Mouse (Mus musculus) layer of hippocampus, adult 11-12 months (tissue): Measurements from ENCODE around the gene Pik3cg.
"Not testable (repeated sequence)": the region's sequence is repeated elsewhere in the genome, so short reads cannot be mapped to it uniquely, and the experiment has no call there.

ENCODE experiments used
- DNase-seq: peaks from one replicate; pipeline ENCODE4 v3.0.0; 2022; ENCODE audit warnings: low spot score

Gene Pik3cg

GRCm38 (mm10) chr12:32207948-32208891 is at the start of gene Pik3cg:
Gene Pik3cg, minus strand, starts transcription at chr12:32208659.
- no peak for DNase-seq

DNA sequence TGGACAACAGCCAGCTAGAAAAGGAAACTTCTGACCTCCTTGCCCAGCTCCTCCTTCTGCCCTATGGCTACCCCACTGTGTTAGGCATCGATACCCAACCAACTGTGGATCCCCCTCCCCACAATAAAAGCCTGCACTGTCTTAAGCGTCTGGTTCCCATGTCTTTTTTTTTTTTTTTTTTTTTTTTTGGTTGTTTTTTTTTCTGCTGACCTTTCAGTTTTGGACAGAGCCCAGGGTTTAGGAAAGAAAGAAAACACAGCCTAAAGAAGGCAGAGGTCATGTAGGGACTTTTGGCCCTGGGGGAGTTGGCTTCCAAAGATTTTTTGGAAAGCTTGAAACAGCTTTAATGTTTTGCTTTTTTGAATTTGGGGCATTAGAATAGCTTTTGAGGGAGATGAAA is 40.0 kb upstream of the Pik3cg start:
- DNase-seq, result no peak

DNA sequence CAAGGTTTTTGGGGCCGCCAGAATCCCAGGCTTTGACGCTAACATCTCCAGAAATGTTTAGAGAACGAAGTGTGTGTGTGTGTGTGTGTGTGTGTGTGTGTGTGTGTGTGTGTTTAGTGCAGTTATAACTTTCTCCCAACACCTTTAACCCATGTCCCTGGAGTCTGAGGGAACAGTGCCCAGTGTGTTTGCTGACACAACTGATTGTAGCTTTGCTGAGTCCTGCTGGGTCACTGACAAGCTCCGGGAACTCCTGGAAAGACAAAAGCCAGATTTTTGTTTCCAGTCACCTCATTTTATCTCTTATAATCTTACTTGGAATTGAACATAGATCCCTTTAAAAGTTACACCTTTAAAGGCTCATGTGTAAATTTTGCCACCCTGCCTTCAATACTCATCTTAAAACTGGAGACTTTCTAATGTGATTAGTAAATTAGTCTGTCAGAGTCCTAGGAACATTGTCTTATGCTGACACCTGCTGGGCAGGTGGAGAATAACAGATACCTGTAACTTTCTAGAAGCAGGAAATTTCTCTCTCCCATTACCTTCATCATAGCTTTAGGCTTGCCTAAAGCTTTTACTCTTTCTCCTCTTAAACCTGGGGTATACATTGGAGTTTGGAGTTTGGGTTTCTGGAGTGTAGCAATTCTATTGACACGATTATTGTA is 37.2 kb upstream of the Pik3cg start:
- peak; percentile 29 for DNase-seq

GRCm38 (mm10) chr12:32243586-32243985 is 35.1 kb upstream of the Pik3cg start:
- DNase-seq, result no peak

- DNase-seq, result not testable (repeated sequence)
These were observed 30.7 kb upstream of the Pik3cg start for GRCm38 (mm10) chr12:32239134-32239533.

DNA sequence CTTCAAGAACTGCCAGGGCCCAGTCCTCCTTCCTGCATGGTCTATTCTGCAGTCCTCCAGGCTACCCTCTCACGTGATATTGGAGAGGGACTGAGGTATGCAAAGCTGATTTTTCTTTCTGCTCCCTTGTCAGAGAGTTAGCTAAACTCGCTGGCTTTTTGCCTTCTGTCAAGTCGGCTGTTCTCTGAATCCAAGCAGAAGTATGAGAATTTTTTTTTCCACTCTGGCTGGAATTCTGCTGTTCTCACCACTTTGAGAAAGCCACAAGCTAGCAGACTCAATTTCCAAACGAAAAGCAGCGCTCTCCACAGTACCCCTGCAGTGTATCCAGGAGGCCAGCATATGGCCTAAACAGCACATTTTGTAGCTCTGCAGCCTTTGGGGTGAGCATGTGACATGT is 30.0 kb upstream of the Pik3cg start:
- peak; percentile 16 for DNase-seq

GRCm38 (mm10) chr12:32237839-32238238 is 29.4 kb upstream of the Pik3cg start:
- no peak for DNase-seq

- no peak for DNase-seq
These were observed 28.7 kb upstream of the Pik3cg start for GRCm38 (mm10) chr12:32237139-32237538.

DNA sequence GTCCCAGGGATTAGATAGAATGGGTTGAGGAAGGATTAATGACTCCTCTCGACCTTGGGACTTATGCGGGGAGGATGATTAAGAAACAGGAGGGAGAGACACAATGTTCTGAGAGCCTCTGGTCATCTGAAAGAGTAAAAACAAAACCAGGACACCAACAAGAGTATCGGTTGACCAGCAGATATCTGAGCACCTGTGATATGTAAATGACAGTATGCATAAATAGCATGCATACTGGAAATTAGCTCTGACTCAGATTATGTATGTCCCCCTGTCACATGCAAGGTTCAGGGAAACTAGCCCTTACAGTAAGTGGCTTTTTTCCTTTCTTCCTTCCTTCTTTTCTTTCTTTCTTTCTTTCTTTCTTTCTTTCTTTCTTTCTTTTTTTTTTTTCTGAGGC is 28.0 kb upstream of the Pik3cg start:
- DNase-seq, result no peak

DNA sequence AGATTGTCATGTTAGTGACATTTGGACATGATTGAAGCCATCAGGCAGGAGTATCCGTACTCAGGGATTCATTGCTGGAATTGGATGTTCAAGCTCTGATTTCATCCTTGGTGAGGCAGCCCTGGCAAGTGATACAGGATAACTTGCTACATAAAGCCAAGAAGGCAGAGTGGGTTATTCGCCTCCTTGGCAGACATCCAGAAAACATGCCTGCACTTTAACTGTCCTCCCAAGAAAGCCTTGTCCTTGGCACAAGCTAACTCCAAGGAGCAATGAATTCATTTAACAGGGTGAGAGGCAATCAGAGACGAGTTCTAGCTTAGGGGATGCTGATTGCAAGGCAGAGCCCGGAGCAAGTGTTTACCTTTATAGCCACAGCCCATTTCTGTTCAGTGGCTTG is 25.4 kb upstream of the Pik3cg start:
- DNase-seq, result no peak

DNA sequence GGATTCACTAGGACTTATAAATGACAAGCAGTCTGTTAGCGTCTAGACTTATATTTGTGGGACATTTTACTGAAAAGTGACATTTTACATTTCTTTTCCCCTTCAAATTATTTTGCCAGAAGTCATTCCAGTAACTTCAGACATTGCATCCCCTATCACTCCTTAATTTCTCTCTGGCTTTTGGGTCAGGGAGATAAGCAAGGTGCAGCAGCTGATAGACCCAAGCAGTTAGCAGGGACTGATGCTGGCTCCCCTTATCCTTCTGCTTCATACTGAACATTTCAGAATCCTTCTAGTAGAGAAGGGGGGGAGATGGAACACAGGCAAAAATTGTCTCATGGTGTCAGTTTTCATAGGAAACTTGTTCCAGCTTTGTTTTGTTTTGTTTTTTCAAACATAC is 22.9 kb upstream of the Pik3cg start:
- no peak for DNase-seq

- no peak for DNase-seq
These were observed 15.2 kb upstream of the Pik3cg start for GRCm38 (mm10) chr12:32223629-32224028.

DNA sequence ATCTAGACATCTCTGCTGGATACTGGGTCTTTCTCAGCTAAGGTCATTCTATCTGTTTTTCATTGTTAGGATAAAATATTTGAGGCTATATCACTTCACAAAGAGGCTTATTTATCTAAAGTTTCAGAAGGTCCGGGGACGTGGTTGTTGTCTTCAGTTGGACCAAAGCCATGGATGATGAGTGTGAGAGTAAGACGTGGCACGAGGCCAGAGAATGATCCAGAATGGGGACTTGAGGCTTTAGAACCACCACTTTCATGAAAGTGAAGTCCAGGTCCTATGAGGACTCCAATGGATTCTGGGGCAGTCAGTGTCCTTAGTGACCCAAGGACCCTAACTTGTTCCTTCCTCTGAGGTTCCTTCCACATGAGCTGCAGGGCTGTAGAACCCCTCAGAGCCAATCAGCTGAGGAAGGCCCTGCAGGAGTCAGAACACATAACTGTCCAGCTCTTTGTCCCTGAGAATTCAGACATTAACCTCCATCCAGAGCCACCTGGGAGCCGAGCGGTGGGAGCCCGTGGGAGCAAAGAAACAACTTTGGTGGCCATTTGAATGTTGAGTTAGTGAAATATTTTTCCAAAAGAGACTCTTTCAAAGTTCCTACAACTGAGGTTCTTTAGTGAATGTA is 14.4 kb upstream of the Pik3cg start:
- no peak for DNase-seq

DNA sequence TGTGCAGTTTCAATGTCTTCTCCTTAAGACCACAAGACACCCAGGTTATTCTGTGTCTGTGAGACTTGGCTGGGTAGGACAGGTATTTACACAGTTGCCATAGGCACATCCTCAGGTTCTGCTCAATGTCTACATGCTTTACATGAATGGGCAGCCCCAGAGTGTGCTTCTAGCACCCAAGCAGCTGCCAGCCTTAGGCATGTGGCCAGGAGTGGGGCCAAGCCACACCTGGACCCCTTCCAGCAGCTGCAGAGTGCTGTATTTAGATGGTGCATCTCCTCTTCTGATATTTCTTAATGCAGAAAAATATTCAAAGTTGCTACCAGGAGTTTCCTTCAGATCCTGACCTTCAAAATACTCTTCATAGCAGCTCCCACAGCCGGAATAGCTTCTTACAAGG is 11.9 kb upstream of the Pik3cg start:
- DNase-seq, result no peak

GRCm38 (mm10) chr12:32215143-32215542 is 6.7 kb upstream of the Pik3cg start:
- DNase-seq, result no peak

GRCm38 (mm10) chr12:32212702-32213101 is 4.2 kb upstream of the Pik3cg start:
- DNase-seq, result no peak

- DNase-seq, result no peak
These were observed 3.7 kb upstream of the Pik3cg start for GRCm38 (mm10) chr12:32212156-32212555.

GRCm38 (mm10) chr12:32211257-32211656 is 2.8 kb upstream of the Pik3cg start:
- DNase-seq, result no peak

- DNase-seq, result no peak
These were observed 492 bp upstream of the Pik3cg start for GRCm38 (mm10) chr12:32208951-32209350.

DNA sequence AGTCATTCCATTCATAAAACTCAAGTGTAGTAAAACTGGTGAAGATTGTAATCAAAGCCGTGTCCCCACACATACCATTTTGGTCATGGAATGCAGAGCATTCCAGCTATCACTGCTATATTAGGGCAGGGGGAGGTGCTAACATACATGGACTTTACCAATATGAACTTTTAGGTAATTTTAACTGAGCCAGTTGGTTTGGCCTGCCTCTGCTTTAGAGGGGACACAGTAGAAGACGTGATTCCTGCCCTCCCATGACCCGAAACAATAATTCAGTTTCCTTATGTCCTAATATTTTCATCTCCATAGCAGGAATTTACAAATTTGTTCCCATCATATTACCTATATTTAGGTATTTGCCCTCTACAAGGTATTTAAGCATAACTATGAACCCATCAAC is 1.3 kb downstream of the Pik3cg start:
- DNase-seq, result no peak

- DNase-seq, result no peak
These were observed 4.8 kb downstream of the Pik3cg start for GRCm38 (mm10) chr12:32203695-32204094.

- DNase-seq, result no peak
These were observed 5.9 kb downstream of the Pik3cg start for GRCm38 (mm10) chr12:32202583-32202982.

GRCm38 (mm10) chr12:32201932-32202331 is 6.5 kb downstream of the Pik3cg start:
- no peak for DNase-seq
